10 mouse cellular contexts compared by ENCODE assay signal in genomic region chr17:25224586-25225222, GRCm38 (mm10). TPM values are rescaled to one million over a fixed set of nuclear protein-coding genes. Genes with fewer than 3 reads are reported as not detected.
DNase-seq lines count a peak whose midpoint lies in the region; ATAC-seq and TF ChIP-seq lines count a peak whose summit lies in the region.
"Had no signal": no experiment of that assay in that cellular context is flagged by ENCODE, and none has a peak within 500 bp of the region (broad histone marks: within the 10 kb centered on the region; RNA-seq: fewer than 3 reads in every experiment).

No protein-coding gene starts in this region.

- H3K9ac ChIP-seq in heart, embryonic 16.5 days (ENCODE audit: low read length) = no peak overlapping the region
- H3K9ac ChIP-seq in liver, adult 2 months (ENCODE audit: low read depth, low read length) = no peak overlapping the region
- H3K9ac ChIP-seq in midbrain, embryonic 16.5 days (ENCODE audit: low read depth, low read length) = no peak overlapping the region
- H3K9ac ChIP-seq: forebrain, postnatal 0 days; kidney, embryonic 15.5 days had no signal

- H3K27me3 ChIP-seq in heart, embryonic 16.5 days (ENCODE audit: control insufficient read depth, insufficient read depth, low read length) = no peaks in the 10 kb centered on the region
- no peaks in the 10 kb centered on the region for H3K27me3 ChIP-seq in liver, adult 2 months (ENCODE audit: control insufficient read depth, insufficient read depth, low read length)
- H3K27me3 ChIP-seq in thymus, adult 2 months (ENCODE audit: control insufficient read depth, insufficient read depth, low read length) = no peaks in the 10 kb centered on the region
- no peaks in the 10 kb centered on the region for H3K27me3 ChIP-seq in midbrain, embryonic 16.5 days (ENCODE audit: control insufficient read depth, insufficient read depth, low read depth, low read length)
- H3K27me3 ChIP-seq: kidney, embryonic 15.5 days had no signal

- no peak overlapping the region; the same call in 1 of the 2 replicates for H3K4me2 ChIP-seq in heart, embryonic 16.5 days (ENCODE audit: low read depth, low read length)
- no peak overlapping the region for H3K4me2 ChIP-seq in midbrain, embryonic 16.5 days (ENCODE audit: low read length)
- H3K4me2 ChIP-seq: kidney, embryonic 15.5 days had no signal

- H3K4me1 ChIP-seq in heart, embryonic 16.5 days (ENCODE audit: control insufficient read depth, insufficient read depth, low read length) = 0 out of 2 replicates have a peak, but pooled peaks cover 3% of the 10 kb centered on the region
- peaks cover 28% of the 10 kb centered on the region for H3K4me1 ChIP-seq in liver, adult 2 months (ENCODE audit: control insufficient read depth, insufficient read depth, low read length)
- H3K4me1 ChIP-seq in thymus, adult 2 months (replicated peaks; ENCODE audit: control insufficient read depth, insufficient read depth, low read length) = peaks cover 66% of the 10 kb centered on the region
- H3K4me1 ChIP-seq in midbrain, embryonic 16.5 days (ENCODE audit: control insufficient read depth, insufficient read depth, low read length) = peaks cover 15% of the 10 kb centered on the region

- H3K9me3 ChIP-seq in heart, embryonic 16.5 days (replicated peaks; ENCODE audit: control insufficient read depth, low read length) = no peaks in the 10 kb centered on the region
- no peaks in the 10 kb centered on the region for H3K9me3 ChIP-seq in midbrain, embryonic 16.5 days (replicated peaks; ENCODE audit: control insufficient read depth, low read length, poor library complexity, severe bottlenecking)
- H3K9me3 ChIP-seq: kidney, embryonic 15.5 days had no signal

- 82% methylated on average over 7 of the region's 7 CpGs for WGBS in heart, embryonic 16.5 days
- 84% methylated on average over 7 of the region's 7 CpGs for WGBS in liver, adult 2 months
- 21% methylated on average over 7 of the region's 7 CpGs for WGBS in thymus, adult 2 months
- WGBS in midbrain, embryonic 16.5 days = 92% methylated on average over 7 of the region's 7 CpGs

- H3K36me3 ChIP-seq in heart, embryonic 16.5 days (ENCODE audit: control insufficient read depth, insufficient read depth) = peaks cover 6% of the 10 kb centered on the region; the same call in 1 of the 2 replicates
- H3K36me3 ChIP-seq in liver, adult 2 months (ENCODE audit: control insufficient read depth, insufficient read depth, low read length) = no peaks in the 10 kb centered on the region
- H3K36me3 ChIP-seq in thymus, adult 2 months (ENCODE audit: control insufficient read depth, insufficient read depth, low read length) = peaks cover 5% of the 10 kb centered on the region
- peaks cover 4% of the 10 kb centered on the region; the same call in 1 of the 2 replicates for H3K36me3 ChIP-seq in midbrain, embryonic 16.5 days (ENCODE audit: control insufficient read depth, insufficient read depth, low read length)

- no peak overlapping the region for H3K4me3 ChIP-seq in heart, embryonic 16.5 days (ENCODE audit: low read length)
- H3K4me3 ChIP-seq in liver, adult 2 months (ENCODE audit: insufficient read depth, low read depth, low read length) = no peak overlapping the region
- H3K4me3 ChIP-seq in thymus, adult 2 months (ENCODE audit: control insufficient read depth, insufficient read depth, low read length) = peak overlapping the region; percentile 4; the same call in 1 of the 2 replicates
- H3K4me3 ChIP-seq in midbrain, embryonic 16.5 days (ENCODE audit: low read depth, low read length) = no peak overlapping the region
- H3K4me3 ChIP-seq: kidney, embryonic 15.5 days had no signal

- peaks cover 25% of the 10 kb centered on the region for H3K79me2 ChIP-seq in liver, adult 2 months (ENCODE audit: control insufficient read depth, insufficient read depth, low read length)

- TF ChIP-seq POLR2A in liver, adult 2 months (IDR thresholded peaks at IDR 0.05; ENCODE audit: extremely low read depth, insufficient read depth, low read length) = no peak
- no peak for TF ChIP-seq POLR2A in thymus, adult 2 months (IDR thresholded peaks at IDR 0.05; ENCODE audit: control insufficient read depth, extremely low read depth, insufficient read depth, low read length, poor library complexity)

- peak overlapping the region; percentile 67 for H3K27ac ChIP-seq in heart, embryonic 16.5 days (ENCODE audit: low read length)
- H3K27ac ChIP-seq in liver, adult 2 months (replicated peaks; ENCODE audit: insufficient read depth, low read depth, low read length) = no peak overlapping the region
- peak overlapping the region; percentile 97 for H3K27ac ChIP-seq in thymus, adult 2 months (ENCODE audit: control insufficient read depth, insufficient read depth, low read length)
- H3K27ac ChIP-seq in midbrain, embryonic 16.5 days (ENCODE audit: low read length) = no peak overlapping the region
- H3K27ac ChIP-seq: kidney, embryonic 15.5 days had no signal

- ATAC-seq in heart, embryonic 16.5 days (replicated peaks; ENCODE audit: extremely low read depth, insufficient read depth, low FRiP score) = no peak
- no peak for ATAC-seq in midbrain, embryonic 16.5 days
- ATAC-seq: forebrain, postnatal 0 days had no signal

- no peak for TF ChIP-seq CTCF in liver, adult 2 months (IDR thresholded peaks at IDR 0.05; ENCODE audit: low read depth, low read length)
- no peak for TF ChIP-seq CTCF in thymus, adult 2 months (IDR thresholded peaks at IDR 0.05; ENCODE audit: borderline replicate concordance, control insufficient read depth, extremely low read depth, insufficient read depth, low read length, poor library complexity)

- DNase-seq in heart, adult 8-10 months (ENCODE audit: low spot score) = no peak
- peak; percentile 74 to 75 for DNase-seq in CD8-positive naive resting alpha-beta T cell, adult 2 months (ENCODE audit: low read depth in 2 of 2, low spot score in 2 of 2)
- DNase-seq in liver, adult 2 months (ENCODE audit: extremely low read depth, low read depth, low spot score) = peak; percentile 23
- DNase-seq in thymus, adult 2 months = peak; percentile 55
- no peak for DNase-seq in left cerebral cortex, adult 18-20 months (ENCODE audit: low spot score in 2 of 2)
- no peak for DNase-seq in urinary bladder, postnatal 14 days (ENCODE audit: low spot score)
- DNase-seq: forebrain, postnatal 0 days had no signal

RNA-seq across cellular contexts. Expression of gene Gnptg, which starts 15.2 kb away (rescaled TPM):
- polyA plus RNA-seq in heart, embryonic 16.5 days (2015; fragmentation: Nextera tagmentation; extraction: Ambion mirVana) = 23.8 and 25.7 TPM in 2 replicates
- 10 to 100 TPM; 11.6 to 17.1 (median 14.5) TPM for total RNA-seq in heart, adult 8-10 months (2022)
- total RNA-seq in liver, adult 2 months (2014; rRNA removed) = 32.1 and 33.0 TPM in 2 replicates
- polyA plus RNA-seq in liver, adult 2 months (2012; rRNA removed) = 37.4 and 41.4 TPM in 2 replicates
- polyA plus RNA-seq in thymus, adult 2 months (2012; rRNA removed) = 39.8 and 47.7 TPM in 2 replicates
- polyA plus RNA-seq in midbrain, embryonic 16.5 days (2015; fragmentation: Nextera tagmentation; extraction: Ambion mirVana) = 99.8 and 114 TPM in 2 replicates
- 10 to 100 TPM; 74.7 to 77.3 TPM for total RNA-seq in left cerebral cortex, adult 18-20 months (2021)

RNA-seq across cellular contexts. Expression of gene Tsr3, which starts 15.3 kb away (rescaled TPM):
- 26.9 and 31.0 TPM in 2 replicates for polyA plus RNA-seq in heart, embryonic 16.5 days (2015; fragmentation: Nextera tagmentation; extraction: Ambion mirVana)
- 10 to 100 TPM in 1 of 4 experiments, 1 to 10 TPM in 3; 6.2 to 10.5 (median 8.2) TPM for total RNA-seq in heart, adult 8-10 months (2022)
- total RNA-seq in liver, adult 2 months (2014; rRNA removed) = 14.0 and 16.7 TPM in 2 replicates
- 18.8 and 19.3 TPM in 2 replicates for polyA plus RNA-seq in liver, adult 2 months (2012; rRNA removed)
- 38.0 and 40.9 TPM in 2 replicates for polyA plus RNA-seq in thymus, adult 2 months (2012; rRNA removed)
- 57.4 and 61.2 TPM in 2 replicates for polyA plus RNA-seq in midbrain, embryonic 16.5 days (2015; fragmentation: Nextera tagmentation; extraction: Ambion mirVana)
- 10 to 100 TPM; 21.0 to 24.3 TPM for total RNA-seq in left cerebral cortex, adult 18-20 months (2021)

RNA-seq across cellular contexts. Expression of gene Baiap3, which starts 31.5 kb away (rescaled TPM):
- 1.4 and 2.5 TPM in 2 replicates for polyA plus RNA-seq in heart, embryonic 16.5 days (2015; fragmentation: Nextera tagmentation; extraction: Ambion mirVana)
- total RNA-seq in heart, adult 8-10 months (2022) = 1 to 10 TPM in 1 of 4 experiments, under 1 TPM in 3; 0.52 to 1.5 (median 0.73) TPM
- 0.13 and 0.18 TPM in 2 replicates for total RNA-seq in liver, adult 2 months (2014; rRNA removed)
- 0.43 and 1.2 TPM in 2 replicates for polyA plus RNA-seq in liver, adult 2 months (2012; rRNA removed)
- 56.5 and 60.9 TPM in 2 replicates for polyA plus RNA-seq in thymus, adult 2 months (2012; rRNA removed)
- 30.2 and 38.1 TPM in 2 replicates for polyA plus RNA-seq in midbrain, embryonic 16.5 days (2015; fragmentation: Nextera tagmentation; extraction: Ambion mirVana)
- 10 to 100 TPM; 17.5 to 18.7 TPM for total RNA-seq in left cerebral cortex, adult 18-20 months (2021)

RNA-seq across cellular contexts. Expression of gene Unkl, which starts 36.5 kb away (rescaled TPM):
- polyA plus RNA-seq in heart, embryonic 16.5 days (2015; fragmentation: Nextera tagmentation; extraction: Ambion mirVana) = 5.4 and 6.1 TPM in 2 replicates
- 10 to 100 TPM in 1 of 4 experiments, 1 to 10 TPM in 3; 7.0 to 11.2 (median 7.9) TPM for total RNA-seq in heart, adult 8-10 months (2022)
- total RNA-seq in liver, adult 2 months (2014; rRNA removed) = 9.4 and 10.4 TPM in 2 replicates
- polyA plus RNA-seq in liver, adult 2 months (2012; rRNA removed) = 28.0 and 29.0 TPM in 2 replicates
- 60.1 and 64.6 TPM in 2 replicates for polyA plus RNA-seq in thymus, adult 2 months (2012; rRNA removed)
- 18.3 and 19.2 TPM in 2 replicates for polyA plus RNA-seq in midbrain, embryonic 16.5 days (2015; fragmentation: Nextera tagmentation; extraction: Ambion mirVana)
- total RNA-seq in left cerebral cortex, adult 18-20 months (2021) = 10 to 100 TPM; 34.2 to 41.3 TPM

RNA-seq across cellular contexts. Expression of gene BC003965, which starts 40.4 kb away (rescaled TPM):
- polyA plus RNA-seq in heart, embryonic 16.5 days (2015; fragmentation: Nextera tagmentation; extraction: Ambion mirVana) = 27.0 and 29.6 TPM in 2 replicates
- total RNA-seq in heart, adult 8-10 months (2022) = 10 to 100 TPM; 21.6 to 25.9 (median 22.5) TPM
- 11.2 and 12.1 TPM in 2 replicates for total RNA-seq in liver, adult 2 months (2014; rRNA removed)
- 14.7 and 15.4 TPM in 2 replicates for polyA plus RNA-seq in liver, adult 2 months (2012; rRNA removed)
- polyA plus RNA-seq in thymus, adult 2 months (2012; rRNA removed) = 17.8 and 18.8 TPM in 2 replicates
- 33.7 and 33.8 TPM in 2 replicates for polyA plus RNA-seq in midbrain, embryonic 16.5 days (2015; fragmentation: Nextera tagmentation; extraction: Ambion mirVana)
- total RNA-seq in left cerebral cortex, adult 18-20 months (2021) = 10 to 100 TPM; 17.8 to 20.5 TPM

Comparison
In these comparisons a context has a peak if more than half of its experiments do, and no peak if none do; other contexts are left out.
1. H3K27ac ChIP-seq: peak in heart, embryonic 16.5 days (single experiment) and thymus, adult 2 months (single experiment); none in liver, adult 2 months (single experiment) and midbrain, embryonic 16.5 days (single experiment).
2. DNase-seq: peak in CD8-positive naive resting alpha-beta T cell, adult 2 months (2 of 2), liver, adult 2 months (single experiment) and thymus, adult 2 months (single experiment); none in heart, adult 8-10 months (single experiment), left cerebral cortex, adult 18-20 months (0 of 2) and urinary bladder, postnatal 14 days (single experiment).